Mouse (Mus musculus): ENCODE measurements around the gene Phf24. TPM values are rescaled to one million over a fixed set of nuclear protein-coding genes. Genes with fewer than 3 reads are reported as not detected.

The Phf24 gene
- polyA plus RNA-seq, 1 experiment, result 1.3 TPM

DNA sequence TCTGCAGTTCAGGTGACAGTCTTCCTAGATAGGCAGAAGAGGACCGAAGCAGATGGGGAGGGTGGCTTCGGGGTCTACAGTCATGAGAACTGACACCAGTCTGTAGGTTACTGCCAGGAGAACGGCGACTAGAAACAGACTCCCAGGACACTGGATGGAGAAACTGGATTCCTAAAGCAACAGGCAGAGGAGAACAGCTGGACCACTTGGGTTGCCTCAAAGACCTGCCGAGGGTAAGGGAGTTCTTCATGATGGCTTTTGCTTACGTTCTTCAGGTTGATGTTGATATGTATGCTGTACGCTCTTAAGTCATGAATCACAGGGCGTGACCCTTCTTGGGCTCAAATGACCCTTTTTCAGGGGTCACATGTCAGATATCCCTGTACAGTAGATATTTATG is 6.0 kb downstream of the Phf24 start:
- Histone ChIP-seq H3K4me1 (ENCODE audit: control insufficient read depth, insufficient read depth, low read length) (peaks cover 3% of the 10 kb centered on the region), H3K36me3 (ENCODE audit: control insufficient read depth, insufficient read depth, low read length) (no peaks in the 10 kb centered on the region), H3K4me3 (ENCODE audit: control insufficient read depth, low read depth, low read length) (no peak overlapping the region), H3K27me3 (ENCODE audit: control insufficient read depth, insufficient read depth, low read length) (no peaks in the 10 kb centered on the region), H3K27ac (ENCODE audit: control insufficient read depth, insufficient read depth, low read depth, low read length) (no peak overlapping the region)
- TF ChIP-seq CTCF (IDR thresholded peaks at IDR 0.05; ENCODE audit: control insufficient read depth, insufficient read depth, insufficient replicate concordance, low read depth, low read length) (no peak), POLR2A (IDR thresholded peaks at IDR 0.05; ENCODE audit: control insufficient read depth, low read depth, low read length) (no peak)

DNA sequence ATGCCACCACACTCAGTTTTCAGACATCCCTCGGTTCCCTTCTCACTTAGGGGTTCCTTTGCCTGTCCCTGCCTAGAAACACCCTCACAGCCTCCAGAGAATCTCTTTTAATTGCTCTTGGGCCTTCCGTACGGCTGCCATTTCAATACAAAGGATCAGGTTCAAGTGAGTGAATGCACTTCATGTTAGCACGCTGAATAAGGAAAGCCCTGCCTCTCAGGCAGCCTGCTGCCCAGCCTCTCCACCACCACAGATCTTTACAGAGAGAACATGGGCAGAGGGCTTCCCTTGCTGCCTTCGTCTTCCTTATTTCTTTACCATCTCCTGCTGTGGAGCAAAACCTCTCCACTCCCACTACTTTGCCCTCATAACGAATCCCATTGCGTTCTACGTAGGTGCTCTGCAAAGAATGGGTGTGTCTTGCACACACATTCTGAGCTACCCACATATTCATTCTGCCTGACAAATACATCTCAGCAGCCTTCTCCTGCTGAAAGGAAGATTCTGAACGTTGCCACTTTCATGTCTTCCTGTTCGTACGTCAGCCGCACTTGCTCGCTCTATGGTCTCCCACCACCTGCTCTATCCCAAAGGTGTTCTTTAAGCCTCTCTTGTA is 7.7 kb downstream of the Phf24 start:
- no peak overlapping the region for H3K4me3 ChIP-seq (ENCODE audit: control insufficient read depth, low read depth, low read length)
- H3K27me3 ChIP-seq (ENCODE audit: control insufficient read depth, insufficient read depth, low read length), result no peaks in the 10 kb centered on the region

DNA sequence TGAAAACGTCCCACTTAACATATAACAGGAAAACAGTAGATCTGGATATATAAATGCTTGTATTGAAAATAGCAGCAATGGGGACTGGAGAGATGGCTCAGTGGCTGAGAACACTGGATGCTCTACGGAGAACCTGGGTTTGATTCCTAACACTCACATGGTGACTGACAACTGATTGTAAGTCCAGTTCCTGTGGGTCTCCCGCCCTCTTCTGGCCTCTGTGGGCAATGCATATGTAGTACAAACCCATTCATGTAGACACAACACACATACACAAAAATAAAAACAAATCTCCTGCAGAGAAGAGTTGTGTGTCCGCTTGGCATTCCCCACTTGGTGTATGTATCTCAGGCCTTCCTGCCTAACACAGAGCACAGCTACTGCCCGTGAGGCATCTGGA is 11.7 kb downstream of the Phf24 start:
- TF ChIP-seq CTCF (IDR thresholded peaks at IDR 0.05; ENCODE audit: control insufficient read depth, insufficient read depth, insufficient replicate concordance, low read depth, low read length), result no peak
- TF ChIP-seq POLR2A (IDR thresholded peaks at IDR 0.05; ENCODE audit: control insufficient read depth, low read depth, low read length), result no peak
- Histone ChIP-seq H3K4me1 (ENCODE audit: control insufficient read depth, insufficient read depth, low read length) (no peaks in the 10 kb centered on the region), H3K4me3 (ENCODE audit: control insufficient read depth, low read depth, low read length) (no peak overlapping the region), H3K36me3 (ENCODE audit: control insufficient read depth, insufficient read depth, low read length) (no peaks in the 10 kb centered on the region), H3K27me3 (ENCODE audit: control insufficient read depth, insufficient read depth, low read length) (no peaks in the 10 kb centered on the region), H3K27ac (ENCODE audit: control insufficient read depth, insufficient read depth, low read depth, low read length) (no peak overlapping the region)

More for the DNA sequence above, 7.7 kb downstream of the Phf24 start:
- Histone ChIP-seq H3K36me3 (ENCODE audit: control insufficient read depth, insufficient read depth, low read length) (no peaks in the 10 kb centered on the region), H3K27ac (ENCODE audit: control insufficient read depth, insufficient read depth, low read depth, low read length) (no peak overlapping the region), H3K4me1 (ENCODE audit: control insufficient read depth, insufficient read depth, low read length) (no peaks in the 10 kb centered on the region)
- TF ChIP-seq POLR2A (IDR thresholded peaks at IDR 0.05; ENCODE audit: control insufficient read depth, low read depth, low read length) (no peak), CTCF (IDR thresholded peaks at IDR 0.05; ENCODE audit: control insufficient read depth, insufficient read depth, insufficient replicate concordance, low read depth, low read length) (no peak)

DNA sequence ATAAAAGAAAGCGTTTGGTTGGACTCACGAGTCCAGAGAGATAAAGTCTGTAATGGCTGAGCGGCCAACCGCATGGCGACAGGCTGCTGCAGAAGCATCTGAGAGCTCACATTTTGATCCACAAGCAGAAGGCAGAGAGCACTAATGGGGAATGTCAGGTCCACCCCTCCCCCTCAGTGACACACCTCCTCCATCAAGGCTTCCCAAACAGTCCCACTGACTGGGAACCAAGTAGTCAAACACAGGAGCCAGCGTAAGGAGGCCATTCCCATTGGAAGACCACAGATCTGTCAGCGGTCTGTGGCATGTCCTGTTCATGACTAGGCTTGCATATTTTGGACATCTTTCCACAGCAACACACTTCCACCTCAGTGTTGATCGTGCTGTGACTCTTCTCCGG is 12.5 kb downstream of the Phf24 start:
- H3K4me3 ChIP-seq (ENCODE audit: control insufficient read depth, low read depth, low read length), result no peak overlapping the region
- peaks cover 5% of the 10 kb centered on the region for H3K4me1 ChIP-seq (ENCODE audit: control insufficient read depth, insufficient read depth, low read length)
- no peaks in the 10 kb centered on the region for H3K27me3 ChIP-seq (ENCODE audit: control insufficient read depth, insufficient read depth, low read length)
- TF ChIP-seq POLR2A (IDR thresholded peaks at IDR 0.05; ENCODE audit: control insufficient read depth, low read depth, low read length) (no peak), CTCF (IDR thresholded peaks at IDR 0.05; ENCODE audit: control insufficient read depth, insufficient read depth, insufficient replicate concordance, low read depth, low read length) (no peak)
- no peak overlapping the region for H3K27ac ChIP-seq (ENCODE audit: control insufficient read depth, insufficient read depth, low read depth, low read length)
- H3K36me3 ChIP-seq (ENCODE audit: control insufficient read depth, insufficient read depth, low read length), result no peaks in the 10 kb centered on the region

- Histone ChIP-seq H3K27ac (ENCODE audit: control insufficient read depth, insufficient read depth, low read depth, low read length) (no peak overlapping the region), H3K27me3 (ENCODE audit: control insufficient read depth, insufficient read depth, low read length) (no peaks in the 10 kb centered on the region), H3K4me1 (ENCODE audit: control insufficient read depth, insufficient read depth, low read length) (peaks cover 5% of the 10 kb centered on the region), H3K36me3 (ENCODE audit: control insufficient read depth, insufficient read depth, low read length) (no peaks in the 10 kb centered on the region), H3K4me3 (ENCODE audit: control insufficient read depth, low read depth, low read length) (no peak overlapping the region)
- TF ChIP-seq CTCF (IDR thresholded peaks at IDR 0.05; ENCODE audit: control insufficient read depth, insufficient read depth, insufficient replicate concordance, low read depth, low read length) (no peak), POLR2A (IDR thresholded peaks at IDR 0.05; ENCODE audit: control insufficient read depth, low read depth, low read length) (no peak)
Observed at GRCm38 (mm10) chr4:42932229-42932969, 15.9 kb downstream of the Phf24 start.

DNA sequence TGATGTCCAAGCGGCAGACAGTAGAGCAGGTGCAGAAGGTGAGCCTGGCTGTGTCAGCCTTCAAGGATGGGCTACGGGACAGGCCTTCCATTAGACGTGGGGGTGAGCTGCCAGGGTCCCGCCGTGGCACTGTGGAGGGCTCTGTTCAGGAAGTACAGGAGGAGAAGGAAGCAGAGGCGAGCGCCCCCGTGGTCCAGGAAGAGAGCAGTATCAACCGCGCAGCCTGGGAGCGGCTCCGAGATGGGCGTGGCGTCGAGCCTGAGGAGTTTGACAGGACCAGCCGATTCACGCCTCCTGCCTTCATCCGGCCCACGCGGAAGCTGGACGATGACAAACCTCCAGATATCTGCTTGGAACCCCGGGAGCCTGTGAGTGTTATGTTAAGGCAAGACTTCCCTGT is 17.2 kb downstream of the Phf24 start:
- Histone ChIP-seq H3K27ac (ENCODE audit: control insufficient read depth, insufficient read depth, low read depth, low read length) (no peak overlapping the region), H3K4me3 (ENCODE audit: control insufficient read depth, low read depth, low read length) (peak overlapping the region; percentile 23; the same call in 1 of the 2 replicates), H3K27me3 (ENCODE audit: control insufficient read depth, insufficient read depth, low read length) (no peaks in the 10 kb centered on the region), H3K4me1 (ENCODE audit: control insufficient read depth, insufficient read depth, low read length) (peaks cover 5% of the 10 kb centered on the region), H3K36me3 (ENCODE audit: control insufficient read depth, insufficient read depth, low read length) (no peaks in the 10 kb centered on the region)
- TF ChIP-seq POLR2A (IDR thresholded peaks at IDR 0.05; ENCODE audit: control insufficient read depth, low read depth, low read length) (no peak), CTCF (IDR thresholded peaks at IDR 0.05; ENCODE audit: control insufficient read depth, insufficient read depth, insufficient replicate concordance, low read depth, low read length) (no peak)

DNA sequence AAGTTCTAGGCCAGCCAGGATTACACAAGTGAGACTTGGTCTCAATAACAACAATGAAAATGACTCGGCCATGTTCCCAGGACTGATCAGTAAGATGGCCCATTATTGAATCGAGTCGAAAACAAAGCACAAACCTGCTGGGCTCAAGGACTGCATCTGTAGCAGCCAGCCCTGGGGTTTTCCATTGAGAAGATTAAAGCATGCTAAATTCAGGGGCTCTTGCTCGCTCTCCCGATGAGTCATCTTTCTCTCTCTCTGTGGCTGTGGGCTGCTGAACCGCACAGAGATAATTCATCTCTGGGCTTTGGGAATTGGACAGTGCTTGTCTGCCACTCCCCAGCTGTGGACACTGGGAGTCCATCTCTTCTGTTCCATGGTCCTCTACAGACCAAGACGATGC is 24.9 kb downstream of the Phf24 start:
- Histone ChIP-seq H3K4me3 (ENCODE audit: control insufficient read depth, low read depth, low read length) (no peak overlapping the region), H3K27ac (ENCODE audit: control insufficient read depth, insufficient read depth, low read depth, low read length) (no peak overlapping the region), H3K36me3 (ENCODE audit: control insufficient read depth, insufficient read depth, low read length) (no peaks in the 10 kb centered on the region), H3K27me3 (ENCODE audit: control insufficient read depth, insufficient read depth, low read length) (no peaks in the 10 kb centered on the region), H3K4me1 (ENCODE audit: control insufficient read depth, insufficient read depth, low read length) (no peaks in the 10 kb centered on the region)
- TF ChIP-seq POLR2A (IDR thresholded peaks at IDR 0.05; ENCODE audit: control insufficient read depth, low read depth, low read length), result no peak
- no peak for TF ChIP-seq CTCF (IDR thresholded peaks at IDR 0.05; ENCODE audit: control insufficient read depth, insufficient read depth, insufficient replicate concordance, low read depth, low read length)
